ENCODE assay signal across 8 mouse cellular contexts in genomic region chr11:78343381-78344327, GRCm38 (mm10). TPM values are rescaled to one million over a fixed set of nuclear protein-coding genes. Genes with fewer than 3 reads are reported as not detected.
DNase-seq lines count a peak whose midpoint lies in the region; ATAC-seq lines count a peak whose summit lies in the region.

Gene Unc119, plus strand, starts transcription at chr11:78343482.

- peak; percentile 77 for ATAC-seq in hindbrain, embryonic 14.5 days (ENCODE audit: low FRiP score)

- H3K27me3 ChIP-seq in hindbrain, embryonic 14.5 days (ENCODE audit: control insufficient read depth, insufficient read depth, low read length) = no peaks in the 10 kb centered on the region

- peak within 1 kb of the TSS; percentile 90 for H3K27ac ChIP-seq in hindbrain, embryonic 14.5 days

- H3K4me2 ChIP-seq in hindbrain, embryonic 14.5 days (replicated peaks) = peak within 1 kb of the TSS; percentile 85

- H3K4me3 ChIP-seq in hindbrain, embryonic 14.5 days (replicated peaks; ENCODE audit: low read length) = peak within 1 kb of the TSS; percentile 96

- H3K36me3 ChIP-seq in hindbrain, embryonic 14.5 days (replicated peaks; ENCODE audit: control insufficient read depth, insufficient read depth) = peaks cover 38% of the 10 kb centered on the region

- peak within 1 kb of the TSS; percentile 97 for H3K9ac ChIP-seq in hindbrain, embryonic 14.5 days

- peaks cover 28% of the 10 kb centered on the region for H3K4me1 ChIP-seq in hindbrain, embryonic 14.5 days (replicated peaks; ENCODE audit: control insufficient read depth, insufficient read depth, low read length)

- no peaks in the 10 kb centered on the region for H3K9me3 ChIP-seq in hindbrain, embryonic 14.5 days (ENCODE audit: control insufficient read depth, low read length)

- under 1% methylated on average over 58 of the region's 66 CpGs for WGBS in hindbrain, embryonic 14.5 days

- DNase-seq in T-cell, adult 2 months (ENCODE audit: low spot score) = peak; percentile 62
- DNase-seq in cerebellum, postnatal 10 days = peak; percentile 86 to 90
- peak; percentile 68 for DNase-seq in gastrocnemius, adult 18-20 months (ENCODE audit: low spot score)
- DNase-seq in hindbrain, embryonic 14.5 days (ENCODE audit: low spot score) = peak; percentile 73
- peak; percentile 54 for DNase-seq in left cerebral cortex, adult 11 months (ENCODE audit: low spot score)
- DNase-seq in lung, postnatal 36 days = peak; percentile 80
- peak; percentile 77 for DNase-seq in retina, embryonic 14.5 days (ENCODE audit: low spot score)
- peak; percentile 90 for DNase-seq in thymus, postnatal 4 days

RNA-seq across cellular contexts. Expression of gene Unc119, which starts in this region (rescaled TPM):
- total RNA-seq in gastrocnemius, adult 18-20 months (2021) = 1 to 10 TPM; 8.3 TPM
- polyA plus RNA-seq in hindbrain, embryonic 14.5 days (2014; fragmentation: Nextera tagmentation; extraction: Ambion mirVana) = 82.6 and 95.8 TPM in 2 replicates

Comparison
In these comparisons a context has a peak if more than half of its experiments do, and no peak if none do; other contexts are left out.
1. Peak in every context shown above with its lines: DNase-seq, ATAC-seq, H3K4me3 ChIP-seq and H3K27ac ChIP-seq.